ENCODE assay signal across 13 mouse cellular contexts in the genomic region with DNA sequence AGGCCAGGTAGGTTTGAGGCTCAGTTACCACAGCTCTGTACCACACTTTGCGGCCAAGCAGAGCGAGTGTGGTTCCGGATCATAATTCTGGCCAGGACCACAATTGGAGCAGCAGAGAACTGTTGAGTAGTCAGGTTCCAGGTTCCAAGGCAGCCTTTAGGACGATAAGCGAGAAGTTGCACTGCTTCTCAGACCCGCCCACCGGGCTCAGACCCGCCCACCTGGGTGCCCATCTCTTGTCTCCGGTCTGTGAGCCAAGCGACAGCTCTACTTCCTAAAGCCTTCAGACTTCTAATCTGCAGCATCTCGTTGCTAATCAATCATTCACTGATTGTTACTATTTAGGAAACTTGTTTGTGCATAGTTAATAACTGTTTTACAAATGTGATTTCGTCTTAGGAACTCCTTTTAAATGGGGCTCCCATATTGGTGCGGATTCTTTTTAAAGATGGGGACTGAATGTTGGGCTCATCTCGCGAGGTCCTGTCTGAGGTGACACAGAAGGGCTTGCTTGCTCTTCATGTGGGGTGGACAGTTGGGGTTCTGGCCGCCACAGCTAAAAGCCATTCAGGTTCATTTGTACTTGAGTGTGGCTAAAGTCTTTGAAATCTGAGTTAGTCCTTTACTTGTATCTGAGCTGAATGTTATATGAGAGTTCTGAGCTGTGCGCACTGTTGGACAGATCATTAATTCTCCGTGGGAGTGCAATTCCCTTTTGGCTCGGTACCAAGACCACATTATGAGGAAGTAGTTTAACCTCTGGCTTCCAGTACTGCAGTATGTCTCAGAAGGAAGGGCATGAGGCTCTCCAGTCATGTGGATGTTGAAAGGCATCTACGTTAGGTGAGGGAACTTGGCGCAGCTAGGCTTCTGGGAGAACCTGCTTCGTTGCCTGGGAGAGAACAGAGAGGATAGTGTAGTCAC. TPM values are rescaled to one million over a fixed set of nuclear protein-coding genes. Genes with fewer than 3 reads are reported as not detected.
DNase-seq lines count a peak whose midpoint lies in the region; ATAC-seq and TF ChIP-seq lines count a peak whose summit lies in the region.
"Had no signal": no experiment of that assay in that cellular context is flagged by ENCODE, and none has a peak within 500 bp of the region (broad histone marks: within the 10 kb centered on the region; RNA-seq: fewer than 3 reads in every experiment).

No protein-coding gene starts in this region.

- no peak overlapping the region for H3K27ac ChIP-seq in hindbrain, postnatal 0 days
- no peak overlapping the region for H3K27ac ChIP-seq in hindbrain, embryonic 10.5 days
- H3K27ac ChIP-seq in intestine, embryonic 15.5 days, result peak overlapping the region; percentile 32; the same call in 1 of the 2 replicates
- peak overlapping the region; percentile 67 for H3K27ac ChIP-seq in limb, embryonic 10.5 days
- H3K27ac ChIP-seq in small intestine, adult 2 months (ENCODE audit: insufficient read depth, low read depth, low read length), result peak overlapping the region; percentile 59
- H3K27ac ChIP-seq: forebrain, embryonic 10.5 days; macrophage had no signal

- no peak overlapping the region for H3K9ac ChIP-seq in hindbrain, postnatal 0 days (replicated peaks; ENCODE audit: low read length)
- no peak overlapping the region for H3K9ac ChIP-seq in intestine, embryonic 15.5 days

- H3K27me3 ChIP-seq in hindbrain, postnatal 0 days (ENCODE audit: insufficient read depth, low read length), result no peaks in the 10 kb centered on the region
- peaks cover 7% of the 10 kb centered on the region; the same call in 1 of the 2 replicates for H3K27me3 ChIP-seq in hindbrain, embryonic 10.5 days (ENCODE audit: insufficient read depth, poor library complexity, severe bottlenecking)
- H3K27me3 ChIP-seq in intestine, embryonic 15.5 days (replicated peaks), result no peaks in the 10 kb centered on the region
- H3K27me3 ChIP-seq in limb, embryonic 10.5 days (ENCODE audit: low read depth, poor library complexity, severe bottlenecking), result no peaks in the 10 kb centered on the region
- H3K27me3 ChIP-seq in small intestine, adult 2 months (ENCODE audit: control insufficient read depth, insufficient read depth, low read length), result no peaks in the 10 kb centered on the region

- no peak overlapping the region for H3K4me3 ChIP-seq in hindbrain, postnatal 0 days (ENCODE audit: low read length)
- no peak overlapping the region for H3K4me3 ChIP-seq in hindbrain, embryonic 10.5 days
- no peak overlapping the region for H3K4me3 ChIP-seq in intestine, embryonic 15.5 days (replicated peaks)
- no peak overlapping the region for H3K4me3 ChIP-seq in limb, embryonic 10.5 days
- H3K4me3 ChIP-seq in small intestine, adult 2 months (ENCODE audit: low read depth, low read length), result no peak overlapping the region
- H3K4me3 ChIP-seq: forebrain, embryonic 10.5 days had no signal

- no peak for TF ChIP-seq CTCF in hindbrain, postnatal 0 days (IDR thresholded peaks at IDR 0.05; ENCODE audit: low read depth)
- no peak for TF ChIP-seq CTCF in small intestine, adult 2 months (IDR thresholded peaks at IDR 0.05; ENCODE audit: extremely low read depth, insufficient read length, insufficient replicate concordance, low read depth, low read length)

- ATAC-seq in hindbrain, postnatal 0 days, result no peak
- ATAC-seq in intestine, embryonic 15.5 days, result peak; percentile 80

- WGBS in hindbrain, postnatal 0 days, result 62% methylated on average over 22 of the region's 22 CpGs
- WGBS in hindbrain, embryonic 10.5 days, result 81% methylated on average over 22 of the region's 22 CpGs
- WGBS in intestine, embryonic 15.5 days, result 54% methylated on average over 22 of the region's 22 CpGs
- 74% methylated on average over 22 of the region's 22 CpGs for WGBS in limb, embryonic 10.5 days
- WGBS in small intestine, adult 2 months, result 29% methylated on average over 22 of the region's 22 CpGs

- no peaks in the 10 kb centered on the region for H3K36me3 ChIP-seq in hindbrain, postnatal 0 days (ENCODE audit: insufficient read depth, low read length)
- H3K36me3 ChIP-seq in hindbrain, embryonic 10.5 days, result no peaks in the 10 kb centered on the region
- no peaks in the 10 kb centered on the region for H3K36me3 ChIP-seq in intestine, embryonic 15.5 days
- no peaks in the 10 kb centered on the region for H3K36me3 ChIP-seq in limb, embryonic 10.5 days
- H3K36me3 ChIP-seq in small intestine, adult 2 months (ENCODE audit: control insufficient read depth, insufficient read depth, low read length), result no peaks in the 10 kb centered on the region
- H3K36me3 ChIP-seq: forebrain, embryonic 10.5 days had no signal

- no peaks in the 10 kb centered on the region for H3K4me1 ChIP-seq in hindbrain, postnatal 0 days (ENCODE audit: insufficient read depth, low read length)
- peaks cover under 1% of the 10 kb centered on the region; the same call in 1 of the 2 replicates for H3K4me1 ChIP-seq in hindbrain, embryonic 10.5 days (replicated peaks)
- peaks cover 18% of the 10 kb centered on the region for H3K4me1 ChIP-seq in intestine, embryonic 15.5 days (replicated peaks)
- H3K4me1 ChIP-seq in limb, embryonic 10.5 days, result peaks cover 25% of the 10 kb centered on the region
- peaks cover 35% of the 10 kb centered on the region for H3K4me1 ChIP-seq in small intestine, adult 2 months (ENCODE audit: control insufficient read depth, insufficient read depth, insufficient read length, low read length)

- no peaks in the 10 kb centered on the region for H3K9me3 ChIP-seq in hindbrain, postnatal 0 days (ENCODE audit: low read length)
- H3K9me3 ChIP-seq in hindbrain, embryonic 10.5 days, result no peaks in the 10 kb centered on the region
- no peaks in the 10 kb centered on the region for H3K9me3 ChIP-seq in intestine, embryonic 15.5 days
- H3K9me3 ChIP-seq in limb, embryonic 10.5 days (replicated peaks), result no peaks in the 10 kb centered on the region
- H3K9me3 ChIP-seq: forebrain, embryonic 10.5 days had no signal

- DNase-seq in hindbrain, postnatal 0 days (ENCODE audit: low spot score), result peak; percentile 37
- DNase-seq in hindbrain, embryonic 10.5 days (ENCODE audit: low spot score), result no peak
- DNase-seq in limb, embryonic 10.5 days (ENCODE audit: low spot score), result no peak
- DNase-seq in right cerebral cortex, postnatal 36 days (ENCODE audit: low spot score in 2 of 2), result no peak
- no peak for DNase-seq in cerebellum, postnatal 25 days
- no peak for DNase-seq in layer of hippocampus, postnatal 10 days (ENCODE audit: low spot score in 2 of 2)
- DNase-seq: cerebellum, adult 9-11 months had no signal

- no peak overlapping the region for H3K4me2 ChIP-seq in hindbrain, postnatal 0 days (ENCODE audit: low read depth, low read length)
- H3K4me2 ChIP-seq in intestine, embryonic 15.5 days (replicated peaks), result no peak overlapping the region

- no peak for TF ChIP-seq POLR2A in small intestine, adult 2 months (IDR thresholded peaks at IDR 0.05; ENCODE audit: low read depth, low read length)

RNA-seq across cellular contexts. Expression of a gene that starts 28.9 kb away (rescaled TPM):
- 0.16 TPM in 1 of 2 replicates, not detected in the other for total RNA-seq in hindbrain, postnatal 0 days (2014; rRNA removed)
- polyA plus RNA-seq in hindbrain, postnatal 0 days (2015; fragmentation: Nextera tagmentation; extraction: Ambion mirVana), result 0.25 TPM in 2 replicates
- polyA plus RNA-seq in hindbrain, embryonic 10.5 days (2016; fragmentation: Nextera tagmentation; extraction: Ambion mirVana), result 0.10 and 0.11 TPM in 2 replicates
- not detected in 2 replicates for polyA plus RNA-seq in intestine, embryonic 15.5 days (2015; fragmentation: Nextera tagmentation; extraction: Ambion mirVana)
- not detected in 2 replicates for polyA plus RNA-seq in limb, embryonic 10.5 days (2016; fragmentation: Nextera tagmentation; extraction: Ambion mirVana)
- not detected in 2 replicates for polyA plus RNA-seq in small intestine, adult 2 months (2012; rRNA removed)
- under 1 TPM; 0.32 to 0.47 TPM for total RNA-seq in layer of hippocampus, postnatal 10 days (2021)
- total RNA-seq: heart, adult 8-10 months had no signal
- polyA plus RNA-seq: forebrain, embryonic 10.5 days; intestine, embryonic 14.5 days; macrophage had no signal

RNA-seq across cellular contexts. Expression of a gene that starts 36.3 kb away (rescaled TPM):
- total RNA-seq in hindbrain, postnatal 0 days (2014; rRNA removed), result 0.05 and 0.18 TPM in 2 replicates
- polyA plus RNA-seq in hindbrain, postnatal 0 days (2015; fragmentation: Nextera tagmentation; extraction: Ambion mirVana), result 0.80 and 1.5 TPM in 2 replicates
- 1.0 and 1.1 TPM in 2 replicates for polyA plus RNA-seq in hindbrain, embryonic 10.5 days (2016; fragmentation: Nextera tagmentation; extraction: Ambion mirVana)
- 1.2 and 2.1 TPM in 2 replicates for polyA plus RNA-seq in intestine, embryonic 15.5 days (2015; fragmentation: Nextera tagmentation; extraction: Ambion mirVana)
- polyA plus RNA-seq in limb, embryonic 10.5 days (2016; fragmentation: Nextera tagmentation; extraction: Ambion mirVana), result 1.7 TPM in 2 replicates
- not detected in 2 replicates for polyA plus RNA-seq in small intestine, adult 2 months (2012; rRNA removed)
- total RNA-seq in layer of hippocampus, postnatal 10 days (2021), result 1 to 10 TPM in 1 of 2 experiments, under 1 TPM in 1; 0.98 to 2.4 TPM
- total RNA-seq: heart, adult 8-10 months had no signal
- polyA plus RNA-seq: macrophage had no signal

Comparison
In these comparisons a context has a peak if more than half of its experiments do, and no peak if none do; other contexts are left out.
1. H3K27ac ChIP-seq: peak in intestine, embryonic 15.5 days (single experiment), limb, embryonic 10.5 days (single experiment) and small intestine, adult 2 months (single experiment); none in hindbrain, postnatal 0 days (single experiment) and hindbrain, embryonic 10.5 days (single experiment).